Mouse (Mus musculus) neural tube, embryonic 14.5 days (tissue): ENCODE data around the gene 4930469K13Rik. TPM values are rescaled to one million over a fixed set of nuclear protein-coding genes. Genes with fewer than 3 reads are reported as not detected.
A peak's percentile ranks its signal among the peaks of the same experiment; 100 is the strongest.

ENCODE experiments used
- ATAC-seq: fragments of 200-750 bp; cut with Nextera tagmentation; 2 replicates; pipeline ENCODE4 v1.8.0; 2017; ENCODE audit warnings: low read depth, mild to moderate bottlenecking, moderate TSS enrichment, moderate library complexity
- H3K27ac ChIP-seq: fragments of 300-500 bp; sonication (generic); 2 replicates; pipeline ENCODE4 v1.5.1; 2014; ENCODE audit warnings: low read depth, mild to moderate bottlenecking, control low read depth, low read length, moderate library complexity, mixed read lengths
- H3K27me3 ChIP-seq: fragments of 300-500 bp; sonication (generic); 2 replicates; pipeline ENCODE4 v1.6.1; 2014; ENCODE audit warnings: low read length; ENCODE audit not compliant: control insufficient read depth, insufficient read depth
- H3K36me3 ChIP-seq: fragments of 300-500 bp; sonication (generic); 2 replicates; pipeline ENCODE4 v1.6.1; 2014; ENCODE audit warnings: low read length, mixed read lengths; ENCODE audit not compliant: control insufficient read depth, insufficient read depth
- H3K4me1 ChIP-seq: fragments of 300-500 bp; sonication (generic); 2 replicates; pipeline ENCODE4 v1.6.1; 2014; ENCODE audit warnings: low read length; ENCODE audit not compliant: control insufficient read depth, insufficient read depth
- H3K4me2 ChIP-seq: fragments of 300-500 bp; sonication (generic); 2 replicates; pipeline ENCODE4 v1.6.1; 2014; ENCODE audit warnings: mild to moderate bottlenecking, low read depth, low read length, control low read depth
- H3K4me3 ChIP-seq: fragments of 300-500 bp; sonication (generic); 2 replicates; pipeline ENCODE4 v1.5.1; 2014; ENCODE audit warnings: low read depth, low read length, control low read depth, mixed read lengths
- H3K9ac ChIP-seq: fragments of 300-500 bp; sonication (generic); replicated peaks from 2 replicates; pipeline ENCODE4 v1.6.1; 2014; ENCODE audit warnings: low read depth, mild to moderate bottlenecking, control low read depth, low read length, mixed read lengths
- H3K9me3 ChIP-seq: fragments of 300-500 bp; sonication (generic); 2 replicates; pipeline ENCODE4 v1.6.1; 2016; ENCODE audit warnings: low read length; ENCODE audit not compliant: control insufficient read depth
- WGBS: fragments of 180-500 bp; shearing (Covaris S2); extraction: QIAGEN DNeasy Blood & Tissue Kit; methylation state at CpG from one replicate; pipeline ENCODE4 v1.1.7; 2014; 5-methylcytosine and 5-hydroxymethylcytosine counted together
- polyA plus RNA-seq: library from polyadenylated mRNA; unstranded; fragments of >200 nt; fragmentation: Nextera tagmentation; extraction: Ambion mirVana; gene quantifications from 2 replicates; pipeline ENCODE4 v1.2.1, GENCODE M21; 2014

4930469K13Rik gene
- polyA plus RNA-seq, 1 experiment from 2014 or later: 41.4 TPM

- Histone ChIP-seq H3K4me1 (no peaks in the 10 kb centered on the region), H3K27ac (no peak overlapping the region), H3K27me3 (no peaks in the 10 kb centered on the region), H3K9ac (no peak overlapping the region), H3K36me3 (no peaks in the 10 kb centered on the region), H3K4me2 (no peak overlapping the region), H3K9me3 (no peaks in the 10 kb centered on the region), H3K4me3 (no peak overlapping the region)
- ATAC-seq: no peak
- 92% methylated on average over 3 of the region's 3 CpGs for WGBS
Observed at GRCm38 (mm10) chr11:34118319-34118718, 20.0 kb upstream of the 4930469K13Rik start.

GRCm38 (mm10) chr11:34117581-34117980 lies 19.2 kb upstream of the 4930469K13Rik start:
- Histone ChIP-seq H3K9me3 (no peaks in the 10 kb centered on the region), H3K27ac (no peak overlapping the region), H3K36me3 (no peaks in the 10 kb centered on the region), H3K4me1 (no peaks in the 10 kb centered on the region), H3K9ac (no peak overlapping the region), H3K4me3 (no peak overlapping the region), H3K27me3 (no peaks in the 10 kb centered on the region), H3K4me2 (no peak overlapping the region)
- ATAC-seq: no peak
- WGBS: 93% methylated on average over 3 of the region's 3 CpGs

GRCm38 (mm10) chr11:34116572-34117135 lies 18.3 kb upstream of the 4930469K13Rik start:
- 69% methylated on average over 2 of the region's 2 CpGs for WGBS
- no peak for ATAC-seq
- Histone ChIP-seq H3K27ac (no peak overlapping the region), H3K9me3 (no peaks in the 10 kb centered on the region), H3K4me3 (no peak overlapping the region), H3K9ac (no peak overlapping the region), H3K4me1 (no peaks in the 10 kb centered on the region), H3K36me3 (no peaks in the 10 kb centered on the region), H3K4me2 (no peak overlapping the region), H3K27me3 (no peaks in the 10 kb centered on the region)

- Histone ChIP-seq H3K27ac (peak overlapping the region; percentile 40; the same call in 1 of the 2 replicates), H3K27me3 (no peaks in the 10 kb centered on the region), H3K4me1 (0 out of 2 replicates have a peak, but pooled peaks cover 2% of the 10 kb centered on the region), H3K36me3 (no peaks in the 10 kb centered on the region), H3K9ac (no peak overlapping the region), H3K4me3 (no peak overlapping the region), H3K4me2 (no peak overlapping the region), H3K9me3 (no peaks in the 10 kb centered on the region)
- WGBS: 39% methylated on average over 2 of the region's 2 CpGs
- ATAC-seq: peak; percentile 33; the same call in 1 of the 2 replicates
Observed at GRCm38 (mm10) chr11:34113760-34114159, 15.4 kb upstream of the 4930469K13Rik start.

GRCm38 (mm10) chr11:34112781-34113380 lies 14.5 kb upstream of the 4930469K13Rik start:
- no peak overlapping the region for H3K4me3 ChIP-seq
- H3K4me2 ChIP-seq: no peak overlapping the region
- H3K36me3 ChIP-seq: no peaks in the 10 kb centered on the region
- H3K27ac ChIP-seq: 0 out of 2 replicates have a peak overlapping the region, but pooled peaks have one; percentile 40
- H3K9ac ChIP-seq: no peak overlapping the region
- peak; percentile 95 for ATAC-seq
- 0 out of 2 replicates have a peak, but pooled peaks cover 2% of the 10 kb centered on the region for H3K4me1 ChIP-seq
- H3K27me3 ChIP-seq: no peaks in the 10 kb centered on the region
- WGBS: 13% methylated on average over 4 of the region's 4 CpGs
- no peaks in the 10 kb centered on the region for H3K9me3 ChIP-seq

GRCm38 (mm10) chr11:34111940-34112339 lies 13.6 kb upstream of the 4930469K13Rik start:
- no peak overlapping the region for H3K9ac ChIP-seq
- ATAC-seq: no peak
- H3K9me3 ChIP-seq: no peaks in the 10 kb centered on the region
- no peaks in the 10 kb centered on the region for H3K27me3 ChIP-seq
- H3K4me2 ChIP-seq: no peak overlapping the region
- H3K27ac ChIP-seq: no peak overlapping the region
- no peaks in the 10 kb centered on the region for H3K36me3 ChIP-seq
- WGBS: 42% methylated on average over 7 of the region's 7 CpGs
- 0 out of 2 replicates have a peak, but pooled peaks cover 2% of the 10 kb centered on the region for H3K4me1 ChIP-seq
- H3K4me3 ChIP-seq: no peak overlapping the region

GRCm38 (mm10) chr11:34109260-34109659 lies 10.9 kb upstream of the 4930469K13Rik start:
- no peak overlapping the region for H3K9ac ChIP-seq
- no peaks in the 10 kb centered on the region for H3K9me3 ChIP-seq
- ATAC-seq: no peak
- H3K27ac ChIP-seq: no peak overlapping the region
- H3K36me3 ChIP-seq: no peaks in the 10 kb centered on the region
- no peaks in the 10 kb centered on the region for H3K27me3 ChIP-seq
- no peak overlapping the region for H3K4me2 ChIP-seq
- 96% methylated on average over 1 of the region's 1 CpGs for WGBS
- peaks cover 2% of the 10 kb centered on the region; the same call in 1 of the 2 replicates for H3K4me1 ChIP-seq
- H3K4me3 ChIP-seq: no peak overlapping the region

- no peak overlapping the region for H3K9ac ChIP-seq
- H3K4me3 ChIP-seq: no peak overlapping the region
- H3K27me3 ChIP-seq: no peaks in the 10 kb centered on the region
- 15% methylated on average over 1 of the region's 1 CpGs for WGBS
- no peaks in the 10 kb centered on the region; the same call in 1 of the 2 replicates for H3K4me1 ChIP-seq
- no peaks in the 10 kb centered on the region for H3K9me3 ChIP-seq
- H3K27ac ChIP-seq: no peak overlapping the region
- no peak overlapping the region for H3K4me2 ChIP-seq
- ATAC-seq: no peak
- H3K36me3 ChIP-seq: no peaks in the 10 kb centered on the region
Observed at GRCm38 (mm10) chr11:34104919-34105318, 6.6 kb upstream of the 4930469K13Rik start.

- Histone ChIP-seq H3K9me3 (no peaks in the 10 kb centered on the region), H3K4me2 (no peak overlapping the region), H3K27me3 (no peaks in the 10 kb centered on the region), H3K27ac (no peak overlapping the region), H3K4me3 (no peak overlapping the region), H3K4me1 (no peaks in the 10 kb centered on the region; the same call in 1 of the 2 replicates), H3K9ac (no peak overlapping the region), H3K36me3 (no peaks in the 10 kb centered on the region)
- 83% methylated on average over 4 of the region's 4 CpGs for WGBS
- no peak for ATAC-seq
Observed at GRCm38 (mm10) chr11:34101827-34102226, 3.5 kb upstream of the 4930469K13Rik start.
